Mouse (Mus musculus): ENCODE measurements at regions not wholly inside any gene's neighbourhood (a gene's known extent, or its start where the extent isn't known, plus 50 kb on each side); places are given as distances from the start of the nearest gene placed in this dataset.

GRCm38 (mm10) chr4:142439450-142440183 lies 200.4 kb upstream of the Kazn start:
- H3K4me2 ChIP-seq = no peak overlapping the region
- WGBS = 64% methylated on average over 9 of the region's 9 CpGs
- peaks cover 4% of the 10 kb centered on the region; the same call in 1 of the 2 replicates for H3K4me1 ChIP-seq
- no peaks in the 10 kb centered on the region for H3K36me3 ChIP-seq
- no peak for ATAC-seq (replicated peaks; ENCODE audit: low FRiP score)
- H3K27me3 ChIP-seq = no peaks in the 10 kb centered on the region
- no peak overlapping the region for H3K4me3 ChIP-seq (replicated peaks)
- H3K27ac ChIP-seq = no peak overlapping the region
- no peaks in the 10 kb centered on the region for H3K9me3 ChIP-seq (replicated peaks)
- H3K9ac ChIP-seq = no peak overlapping the region

- H3K9me3 ChIP-seq (replicated peaks) = no peaks in the 10 kb centered on the region
- no peak overlapping the region for H3K9ac ChIP-seq
- no peak overlapping the region for H3K27ac ChIP-seq
- ATAC-seq (replicated peaks; ENCODE audit: low FRiP score) = no peak
- H3K27me3 ChIP-seq = no peaks in the 10 kb centered on the region
- no peak overlapping the region for H3K4me3 ChIP-seq (replicated peaks)
- no peaks in the 10 kb centered on the region for H3K36me3 ChIP-seq
- H3K4me1 ChIP-seq = 0 out of 2 replicates have a peak, but pooled peaks cover 3% of the 10 kb centered on the region
- H3K4me2 ChIP-seq = no peak overlapping the region
- 74% methylated on average over 3 of the region's 3 CpGs for WGBS
These were observed 185.4 kb upstream of the Kazn start for GRCm38 (mm10) chr4:142424596-142424995.

- no peak for ATAC-seq (replicated peaks; ENCODE audit: low FRiP score)
- Histone ChIP-seq H3K27me3 (no peaks in the 10 kb centered on the region), H3K9me3 (replicated peaks) (no peaks in the 10 kb centered on the region), H3K36me3 (no peaks in the 10 kb centered on the region), H3K27ac (no peak overlapping the region), H3K4me2 (no peak overlapping the region), H3K9ac (no peak overlapping the region), H3K4me3 (replicated peaks) (no peak overlapping the region), H3K4me1 (no peaks in the 10 kb centered on the region)
- WGBS = 79% methylated on average over 7 of the region's 7 CpGs
These were observed 181.2 kb upstream of the Kazn start for GRCm38 (mm10) chr4:142420427-142420826.

GRCm38 (mm10) chr4:142414874-142415273 lies 175.7 kb upstream of the Kazn start:
- Histone ChIP-seq H3K9me3 (replicated peaks) (no peaks in the 10 kb centered on the region), H3K4me3 (replicated peaks) (no peak overlapping the region), H3K27ac (no peak overlapping the region), H3K27me3 (no peaks in the 10 kb centered on the region), H3K4me1 (peaks cover 5% of the 10 kb centered on the region; the same call in 1 of the 2 replicates), H3K4me2 (no peak overlapping the region), H3K9ac (no peak overlapping the region), H3K36me3 (no peaks in the 10 kb centered on the region)
- ATAC-seq (replicated peaks; ENCODE audit: low FRiP score) = no peak
- 74% methylated on average over 5 of the region's 5 CpGs for WGBS

GRCm38 (mm10) chr4:142411792-142412191 lies 172.6 kb upstream of the Kazn start:
- no peak overlapping the region for H3K4me3 ChIP-seq (replicated peaks)
- H3K27ac ChIP-seq = no peak overlapping the region
- no peak for ATAC-seq (replicated peaks; ENCODE audit: low FRiP score)
- H3K9ac ChIP-seq = no peak overlapping the region
- no peaks in the 10 kb centered on the region for H3K36me3 ChIP-seq
- no peaks in the 10 kb centered on the region for H3K27me3 ChIP-seq
- 94% methylated on average over 5 of the region's 5 CpGs for WGBS
- peaks cover 5% of the 10 kb centered on the region; the same call in 1 of the 2 replicates for H3K4me1 ChIP-seq
- no peak overlapping the region for H3K4me2 ChIP-seq
- H3K9me3 ChIP-seq (replicated peaks) = no peaks in the 10 kb centered on the region

GRCm38 (mm10) chr4:142410596-142411573 lies 171.7 kb upstream of the Kazn start:
- Histone ChIP-seq H3K9ac (no peak overlapping the region), H3K9me3 (replicated peaks) (no peaks in the 10 kb centered on the region), H3K4me1 (peaks cover 5% of the 10 kb centered on the region; the same call in 1 of the 2 replicates), H3K27ac (no peak overlapping the region), H3K4me3 (replicated peaks) (no peak overlapping the region), H3K36me3 (no peaks in the 10 kb centered on the region), H3K27me3 (no peaks in the 10 kb centered on the region), H3K4me2 (no peak overlapping the region)
- no peak for ATAC-seq (replicated peaks; ENCODE audit: low FRiP score)
- 64% methylated on average over 26 of the region's 26 CpGs for WGBS

- H3K4me3 ChIP-seq (replicated peaks) = no peak overlapping the region
- WGBS = 74% methylated on average over 7 of the region's 7 CpGs
- H3K4me1 ChIP-seq = no peaks in the 10 kb centered on the region
- no peak overlapping the region for H3K4me2 ChIP-seq
- no peak overlapping the region for H3K9ac ChIP-seq
- no peaks in the 10 kb centered on the region for H3K27me3 ChIP-seq
- no peaks in the 10 kb centered on the region for H3K9me3 ChIP-seq (replicated peaks)
- no peaks in the 10 kb centered on the region for H3K36me3 ChIP-seq
- H3K27ac ChIP-seq = no peak overlapping the region
- no peak for ATAC-seq (replicated peaks; ENCODE audit: low FRiP score)
These were observed 158.7 kb upstream of the Kazn start for GRCm38 (mm10) chr4:142397858-142398257.

- no peaks in the 10 kb centered on the region for H3K36me3 ChIP-seq
These were observed 153.7 kb upstream of the Kazn start for GRCm38 (mm10) chr4:142392924-142393323.

GRCm38 (mm10) chr4:142390531-142391195 lies 151.5 kb upstream of the Kazn start:
- Histone ChIP-seq H3K36me3 (no peaks in the 10 kb centered on the region), H3K4me2 (no peak overlapping the region), H3K9me3 (replicated peaks) (no peaks in the 10 kb centered on the region), H3K4me3 (replicated peaks) (no peak overlapping the region), H3K27ac (no peak overlapping the region), H3K27me3 (no peaks in the 10 kb centered on the region), H3K4me1 (peaks cover 7% of the 10 kb centered on the region; the same call in 1 of the 2 replicates), H3K9ac (no peak overlapping the region)
- no peak for ATAC-seq (replicated peaks; ENCODE audit: low FRiP score)
- 78% methylated on average over 21 of the region's 21 CpGs for WGBS

More at GRCm38 (mm10) chr4:142392924-142393323, 153.7 kb upstream of the Kazn start:
- Histone ChIP-seq H3K4me1 (peaks cover 7% of the 10 kb centered on the region; the same call in 1 of the 2 replicates), H3K9ac (no peak overlapping the region), H3K4me2 (no peak overlapping the region), H3K27ac (no peak overlapping the region), H3K9me3 (replicated peaks) (no peaks in the 10 kb centered on the region), H3K4me3 (replicated peaks) (no peak overlapping the region), H3K27me3 (no peaks in the 10 kb centered on the region)
- no peak for ATAC-seq (replicated peaks; ENCODE audit: low FRiP score)
- WGBS = 63% methylated on average over 2 of the region's 2 CpGs

GRCm38 (mm10) chr4:142388476-142388875 lies 149.3 kb upstream of the Kazn start:
- no peaks in the 10 kb centered on the region for H3K9me3 ChIP-seq (replicated peaks)
- no peak overlapping the region for H3K4me3 ChIP-seq (replicated peaks)
- ATAC-seq (replicated peaks; ENCODE audit: low FRiP score) = no peak
- H3K4me1 ChIP-seq = peaks cover 7% of the 10 kb centered on the region; the same call in 1 of the 2 replicates
- 67% methylated on average over 6 of the region's 6 CpGs for WGBS
- no peaks in the 10 kb centered on the region for H3K36me3 ChIP-seq
- no peak overlapping the region for H3K9ac ChIP-seq
- no peak overlapping the region for H3K27ac ChIP-seq
- no peak overlapping the region for H3K4me2 ChIP-seq
- H3K27me3 ChIP-seq = no peaks in the 10 kb centered on the region

GRCm38 (mm10) chr4:142381168-142381567 lies 142.0 kb upstream of the Kazn start:
- Histone ChIP-seq H3K4me1 (peaks cover 11% of the 10 kb centered on the region; the same call in 1 of the 2 replicates), H3K9ac (no peak overlapping the region), H3K4me2 (no peak overlapping the region), H3K27ac (no peak overlapping the region), H3K36me3 (no peaks in the 10 kb centered on the region), H3K9me3 (replicated peaks) (no peaks in the 10 kb centered on the region), H3K4me3 (replicated peaks) (no peak overlapping the region), H3K27me3 (no peaks in the 10 kb centered on the region)
- WGBS = 73% methylated on average over 7 of the region's 7 CpGs
- no peak for ATAC-seq (replicated peaks; ENCODE audit: low FRiP score)

All from kidney, embryonic 15.5 days (tissue).